Mouse (Mus musculus): ENCODE measurements around the gene Gstm4. TPM values are rescaled to one million over a fixed set of nuclear protein-coding genes. Genes with fewer than 3 reads are reported as not detected.

The Gstm4 gene
- 9.9 TPM for polyA plus RNA-seq (2017; shearing (Covaris generic))

DNA sequence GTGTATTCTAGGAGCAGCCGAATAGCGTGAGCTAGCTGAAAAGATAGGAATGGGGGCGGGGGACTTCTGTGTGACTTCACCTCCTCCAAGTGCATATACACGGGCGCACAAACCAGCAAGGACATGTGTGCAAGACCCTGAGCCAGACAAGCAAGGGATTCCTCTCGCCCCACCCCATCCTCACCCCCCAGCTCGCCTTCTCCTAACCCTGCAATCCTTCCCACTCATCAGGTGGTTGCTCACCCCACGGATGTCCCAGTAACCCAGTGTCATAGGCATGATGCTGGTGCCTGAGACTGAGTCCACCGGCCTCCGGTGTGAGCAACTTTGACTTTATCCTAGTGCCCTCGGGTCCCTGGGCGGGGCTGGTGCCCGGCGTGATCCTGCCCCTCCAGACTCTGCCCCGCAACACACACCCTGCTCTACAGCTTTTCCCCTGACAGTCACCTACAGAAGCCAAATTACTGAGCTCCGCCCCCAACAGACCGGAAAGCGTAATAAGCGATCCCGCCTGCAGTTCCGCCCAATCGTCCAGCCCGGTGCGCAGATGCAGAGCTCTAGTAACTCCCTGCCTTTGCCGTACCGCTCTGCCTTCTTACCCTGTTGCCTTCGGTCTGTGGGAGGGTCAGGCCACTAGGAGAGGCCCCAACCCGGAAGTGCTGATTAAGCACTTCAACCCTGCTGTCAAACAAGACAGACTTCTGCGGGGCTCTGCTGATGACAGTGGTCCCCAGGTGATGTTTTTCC lies at the start of gene Gstm4:
Gene Gstm4, minus strand, starts transcription at position 501 of the 747 bp plus-strand sequence.

DNA sequence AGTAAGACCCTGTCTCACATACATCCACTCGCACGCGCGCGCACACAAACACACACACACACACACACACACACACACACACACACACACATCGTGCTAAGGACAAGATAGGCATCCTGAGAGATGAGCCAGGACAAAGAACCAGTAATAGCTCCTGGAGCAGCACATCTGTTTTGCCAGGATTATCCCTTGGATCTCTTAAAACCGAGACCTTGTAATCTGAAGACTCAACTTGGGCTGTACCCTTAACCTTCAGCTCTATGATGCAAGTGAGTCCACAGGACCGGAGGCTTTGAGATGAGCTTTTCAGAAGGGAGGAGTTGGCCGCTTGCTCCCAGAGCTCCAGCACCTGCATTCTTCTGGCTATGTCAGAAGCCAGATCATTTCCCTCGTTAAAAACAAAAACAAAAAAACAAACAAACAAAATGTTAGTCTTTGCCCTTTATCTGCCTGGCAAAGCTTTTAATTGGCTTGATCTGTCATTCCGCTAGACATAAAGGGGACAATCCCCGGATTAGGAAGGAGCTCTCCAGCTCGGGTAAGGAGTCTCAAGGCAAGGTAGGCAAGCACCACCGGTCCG lies 47.9 kb upstream of the Gstm4 start, which contains the start of gene Gnat2:
Gene Gnat2, plus strand, starts transcription at position 254 of the 580 bp plus-strand sequence.

DNA sequence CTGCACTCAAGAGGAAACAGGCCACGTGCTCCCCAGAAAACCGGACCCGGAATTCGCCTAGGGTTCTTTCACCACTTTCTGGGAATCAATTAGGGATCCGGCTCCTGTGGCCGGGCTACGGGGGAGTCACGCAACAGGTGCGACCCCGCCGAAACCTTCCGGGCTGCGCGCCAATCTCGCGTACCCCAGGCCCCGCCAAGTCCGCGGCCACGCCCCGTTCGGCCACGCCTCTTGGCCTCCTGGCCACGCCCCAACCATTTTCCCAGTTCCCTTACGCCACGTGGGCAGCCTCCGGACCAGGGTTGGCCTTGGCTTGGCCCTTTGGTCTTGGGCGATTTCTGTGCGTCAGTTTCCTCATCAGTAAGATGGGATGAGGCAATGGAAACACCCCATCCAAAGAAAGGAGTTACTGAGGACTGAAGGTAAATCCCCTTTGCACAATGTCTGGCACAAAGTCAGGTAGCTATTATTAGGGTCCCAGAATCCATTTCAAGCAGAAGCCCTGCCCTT lies 41.8 kb upstream of the Gstm4 start, which contains the start of gene Ampd2:
Gene Ampd2, minus strand, starts transcription at position 182 of the 510 bp plus-strand sequence.

DNA sequence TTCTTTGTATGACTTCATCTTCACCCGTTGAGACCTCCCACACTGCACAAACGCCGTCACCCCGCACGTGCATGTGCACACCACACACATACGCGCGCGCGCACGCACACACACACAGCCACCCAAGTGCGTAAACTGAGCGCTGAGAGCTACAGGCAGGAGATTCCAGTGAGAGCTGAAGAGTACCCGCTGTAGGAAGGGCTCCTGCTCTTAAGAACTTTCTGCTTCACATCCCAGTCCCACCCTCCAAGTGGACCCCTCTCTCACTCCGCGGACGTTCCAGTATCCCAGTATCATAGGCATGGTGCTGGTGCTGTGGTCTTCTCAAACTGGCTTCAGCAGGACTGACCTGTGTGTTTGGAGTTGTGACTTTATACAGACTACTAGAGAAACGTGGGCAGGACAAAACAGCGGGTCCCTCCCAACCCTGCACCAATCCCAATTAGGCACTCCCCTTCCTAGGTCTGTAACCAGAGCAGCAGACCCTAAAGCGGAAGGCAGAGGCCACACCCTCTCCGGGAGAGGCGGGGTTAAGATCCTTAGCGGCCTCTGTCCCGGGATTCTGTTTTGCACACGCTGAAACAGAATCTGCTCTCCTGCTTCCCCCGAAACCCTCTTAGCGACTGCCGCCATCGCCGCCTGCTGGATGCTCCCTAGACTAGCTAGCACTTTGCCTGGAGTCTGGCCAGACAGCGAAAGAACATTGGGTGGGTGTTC lies 27.1 kb downstream of the Gstm4 start, which contains the start of gene Gstm1:
Gene Gstm1, minus strand, starts transcription at position 501 of the 717 bp plus-strand sequence.

Other genes with a start within 250 kb of the Gstm4 start
- gene Eps8l3, start 167.7 kb downstream of the Gstm4 start, polyA plus RNA-seq (2017; shearing (Covaris generic)) = not detected
- not detected for gene Gstm5, start 149.1 kb downstream of the Gstm4 start, polyA plus RNA-seq (2017; shearing (Covaris generic))
- gene Gstm7, start 113.1 kb downstream of the Gstm4 start, polyA plus RNA-seq (2017; shearing (Covaris generic)) = 0.93 TPM
- not detected for gene Gstm6, start 101.1 kb downstream of the Gstm4 start, polyA plus RNA-seq (2017; shearing (Covaris generic))
- gene Gstm3, start 75.6 kb downstream of the Gstm4 start, polyA plus RNA-seq (2017; shearing (Covaris generic)) = not detected
- not detected for gene Gstm2, start 58.4 kb downstream of the Gstm4 start, polyA plus RNA-seq (2017; shearing (Covaris generic))
- gene Gstm1, start 26.9 kb downstream of the Gstm4 start, polyA plus RNA-seq (2017; shearing (Covaris generic)) = 3.0 TPM
- gene Ampd2, start 41.8 kb upstream of the Gstm4 start, polyA plus RNA-seq (2017; shearing (Covaris generic)) = 47.3 TPM
- not detected for gene Gnat2, start 47.9 kb upstream of the Gstm4 start, polyA plus RNA-seq (2017; shearing (Covaris generic))
- gene Gnai3, start 101.3 kb upstream of the Gstm4 start, polyA plus RNA-seq (2017; shearing (Covaris generic)) = 182 TPM
- gene Gpr61, start 110.0 kb upstream of the Gstm4 start, polyA plus RNA-seq (2017; shearing (Covaris generic)) = not detected
- gene Amigo1, start 141.4 kb upstream of the Gstm4 start, polyA plus RNA-seq (2017; shearing (Covaris generic)) = 1.1 TPM
- gene Cyb561d1, start 156.3 kb upstream of the Gstm4 start, polyA plus RNA-seq (2017; shearing (Covaris generic)) = 22.7 TPM
- gene Atxn7l2, start 166.0 kb upstream of the Gstm4 start, polyA plus RNA-seq (2017; shearing (Covaris generic)) = 15.7 TPM
- not detected for gene Sypl2, start 181.8 kb upstream of the Gstm4 start, polyA plus RNA-seq (2017; shearing (Covaris generic))
- 124 TPM for gene Psma5, start 212.0 kb upstream of the Gstm4 start, polyA plus RNA-seq (2017; shearing (Covaris generic))
- 0.14 TPM for gene Sort1, start 239.2 kb upstream of the Gstm4 start, polyA plus RNA-seq (2017; shearing (Covaris generic))

All from CD4-positive, CD25-positive, alpha-beta regulatory T cell (primary cell).